Mouse (Mus musculus): ENCODE results near the gene Sp2. TPM values are rescaled to one million over a fixed set of nuclear protein-coding genes. Genes with fewer than 3 reads are reported as not detected.

The Sp2 gene
- total and polyA plus RNA-seq, 2 experiments from 2014 or later, result 6.8 to 8.9 TPM

DNA sequence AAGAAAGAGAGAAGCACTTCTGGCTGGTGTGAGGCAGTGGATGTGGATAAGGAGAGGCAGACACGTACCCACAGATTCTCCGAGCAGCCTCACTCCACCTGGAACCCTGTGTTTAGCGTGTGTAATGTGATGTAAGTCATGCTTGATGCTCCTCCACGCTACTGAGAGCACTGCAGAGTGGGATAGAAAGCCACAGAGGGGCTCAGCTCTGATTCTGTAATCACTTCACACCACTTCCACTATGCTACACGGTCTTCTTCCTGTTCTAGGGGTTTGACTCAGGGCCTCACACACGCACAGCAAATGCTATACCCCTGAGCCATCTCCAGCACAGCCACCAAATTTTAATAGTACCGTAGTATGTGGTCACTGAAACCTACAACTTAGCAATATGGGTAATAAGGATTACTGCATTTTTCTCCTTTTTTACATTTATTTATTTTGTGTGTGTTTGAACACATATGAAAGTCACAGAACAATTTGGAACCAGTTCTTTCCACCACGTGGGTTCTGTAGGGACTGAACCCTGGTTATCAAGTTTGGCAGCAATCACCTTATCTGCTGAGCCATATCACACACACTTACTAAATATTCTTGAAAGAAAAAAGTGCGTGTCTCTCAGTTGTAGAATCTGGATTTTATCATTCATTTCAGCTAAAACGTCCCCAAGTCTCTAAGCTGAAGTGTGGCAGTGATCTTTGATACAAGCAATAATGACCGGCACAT, 15.1 kb downstream of the Sp2 start:
- Histone ChIP-seq H3K27ac (ENCODE audit: low read depth) (peak overlapping the region; percentile 99), H3K4me3 (ENCODE audit: low read depth, low read length) (0 out of 2 replicates have a peak overlapping the region, but pooled peaks have one; percentile 17), H3K27me3 (ENCODE audit: control insufficient read depth, insufficient read depth, low read length) (no peaks in the 10 kb centered on the region), H3K4me1 (ENCODE audit: control insufficient read depth, insufficient read depth) (peaks cover 61% of the 10 kb centered on the region), H3K9ac (replicated peaks; ENCODE audit: low read depth, low read length) (peak overlapping the region; percentile 22; the same call in 1 of the 2 replicates), H3K9me3 (replicated peaks; ENCODE audit: control insufficient read depth, low read length) (no peaks in the 10 kb centered on the region), H3K36me3 (replicated peaks; ENCODE audit: control insufficient read depth, insufficient read depth, low read length) (peaks cover 5% of the 10 kb centered on the region), H3K4me2 (ENCODE audit: low read depth, low read length) (peak overlapping the region; percentile 46)
- DNase-seq (ENCODE audit: low spot score), result no peak
- ATAC-seq (ENCODE audit: insufficient read depth, low read depth), result no peak
- WGBS, result 39% methylated on average over 11 of the region's 11 CpGs
- TF ChIP-seq CTCF (IDR thresholded peaks at IDR 0.05; ENCODE audit: low read depth), result no peak

DNA sequence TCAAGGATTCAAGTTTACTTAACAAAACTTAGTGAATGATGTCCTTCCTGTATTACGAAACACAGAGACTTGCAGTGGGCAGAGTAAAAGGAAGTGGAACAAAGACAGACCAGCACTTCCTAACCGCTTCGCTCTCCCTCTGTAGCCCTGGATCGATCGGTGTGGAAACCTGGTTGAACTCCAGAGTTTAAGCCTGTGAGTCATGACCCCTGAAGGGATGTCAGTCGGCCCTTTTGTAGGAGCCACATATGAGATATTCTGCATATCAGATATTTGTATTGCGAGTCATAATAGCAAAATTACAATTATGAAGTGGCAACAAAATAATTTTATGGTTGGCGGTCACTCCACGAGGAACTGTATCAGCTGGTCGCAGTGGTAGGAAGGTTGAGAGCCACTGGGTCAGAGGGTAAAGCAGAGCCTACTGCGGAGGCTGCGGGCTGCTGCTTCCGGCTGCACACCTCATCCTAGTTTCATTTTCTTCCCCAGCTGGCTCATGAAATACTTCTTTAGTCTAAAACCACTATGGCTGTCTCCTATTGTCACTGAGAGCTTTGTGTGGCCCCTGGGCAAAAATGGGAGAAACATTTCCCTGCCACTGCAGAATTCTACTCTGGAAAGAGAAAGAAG, 15.7 kb downstream of the Sp2 start:
- DNase-seq (ENCODE audit: low spot score) (no peak), ATAC-seq (ENCODE audit: insufficient read depth, low read depth) (no peak)
- TF ChIP-seq EP300 (IDR thresholded peaks at IDR 0.05; ENCODE audit: low read depth) (no peak), CTCF (IDR thresholded peaks at IDR 0.05; ENCODE audit: low read depth) (no peak)
- H3K4me1 ChIP-seq (ENCODE audit: control insufficient read depth, insufficient read depth), result peaks cover 54% of the 10 kb centered on the region
- H3K9me3 ChIP-seq (replicated peaks; ENCODE audit: control insufficient read depth, low read length), result no peaks in the 10 kb centered on the region
- peak overlapping the region; percentile 17; the same call in 1 of the 2 replicates for H3K4me3 ChIP-seq (ENCODE audit: low read depth, low read length)
- 45% methylated on average over 13 of the region's 13 CpGs for WGBS
- H3K27me3 ChIP-seq (ENCODE audit: control insufficient read depth, insufficient read depth, low read length), result no peaks in the 10 kb centered on the region
- H3K4me2 ChIP-seq (ENCODE audit: low read depth, low read length), result peak overlapping the region; percentile 46
- peaks cover 12% of the 10 kb centered on the region for H3K36me3 ChIP-seq (replicated peaks; ENCODE audit: control insufficient read depth, insufficient read depth, low read length)
- H3K27ac ChIP-seq (ENCODE audit: low read depth), result peak overlapping the region; percentile 99
- no peak overlapping the region; the same call in 1 of the 2 replicates for H3K9ac ChIP-seq (replicated peaks; ENCODE audit: low read depth, low read length)

DNA sequence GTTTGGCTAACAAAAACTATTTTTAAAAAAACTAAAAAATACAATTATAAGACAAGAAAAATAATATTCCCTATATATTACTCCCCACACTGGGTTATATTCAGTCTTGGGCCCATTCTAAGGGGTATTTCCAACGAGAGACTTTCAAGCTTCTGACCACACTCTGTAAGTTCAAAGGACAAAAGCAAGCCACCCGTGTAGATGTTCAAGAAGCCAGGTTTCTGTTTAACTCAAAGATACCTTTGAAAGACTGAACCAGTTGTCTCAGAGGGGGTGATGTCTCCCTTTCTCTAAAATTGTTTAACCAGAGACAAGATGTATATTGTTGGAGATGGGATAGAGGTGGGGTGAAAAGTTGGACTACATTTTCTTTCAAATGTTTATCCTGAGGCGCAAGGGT, 16.6 kb downstream of the Sp2 start:
- no peak for DNase-seq (ENCODE audit: low spot score)
- 87% methylated on average over 3 of the region's 3 CpGs for WGBS
- no peak overlapping the region for H3K4me2 ChIP-seq (ENCODE audit: low read depth, low read length)
- H3K27ac ChIP-seq (ENCODE audit: low read depth), result peak overlapping the region; percentile 99
- H3K4me3 ChIP-seq (ENCODE audit: low read depth, low read length), result no peak overlapping the region
- peaks cover 45% of the 10 kb centered on the region for H3K4me1 ChIP-seq (ENCODE audit: control insufficient read depth, insufficient read depth)
- H3K27me3 ChIP-seq (ENCODE audit: control insufficient read depth, insufficient read depth, low read length), result no peaks in the 10 kb centered on the region
- no peaks in the 10 kb centered on the region for H3K9me3 ChIP-seq (replicated peaks; ENCODE audit: control insufficient read depth, low read length)
- H3K36me3 ChIP-seq (replicated peaks; ENCODE audit: control insufficient read depth, insufficient read depth, low read length), result peaks cover 20% of the 10 kb centered on the region
- ATAC-seq (ENCODE audit: insufficient read depth, low read depth), result no peak
- no peak for TF ChIP-seq EP300 (IDR thresholded peaks at IDR 0.05; ENCODE audit: low read depth)
- TF ChIP-seq CTCF (IDR thresholded peaks at IDR 0.05; ENCODE audit: low read depth), result no peak
- no peak overlapping the region for H3K9ac ChIP-seq (replicated peaks; ENCODE audit: low read depth, low read length)

DNA sequence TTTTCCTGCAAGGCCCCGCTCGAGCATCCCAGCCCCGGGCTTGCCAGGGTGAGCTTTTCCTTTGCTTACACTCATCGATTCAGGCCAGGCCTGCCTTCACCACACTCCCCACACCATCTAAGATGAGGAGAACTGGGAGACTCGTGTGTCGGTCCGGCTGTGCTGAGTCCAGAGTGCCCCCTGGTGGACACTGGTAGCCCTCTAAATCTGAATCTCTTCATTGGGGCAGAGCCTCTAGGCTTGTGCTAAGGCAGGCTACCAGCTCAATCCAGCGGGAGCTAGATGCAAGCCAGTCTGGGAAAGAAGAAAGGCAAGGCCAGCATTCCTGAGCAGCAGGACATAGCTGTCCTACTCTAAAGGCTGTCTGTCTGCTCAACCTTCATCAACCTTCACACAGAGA, 19.2 kb downstream of the Sp2 start:
- 15% methylated on average over 8 of the region's 8 CpGs for WGBS
- H3K27me3 ChIP-seq (ENCODE audit: control insufficient read depth, insufficient read depth, low read length), result no peaks in the 10 kb centered on the region
- H3K9me3 ChIP-seq (replicated peaks; ENCODE audit: control insufficient read depth, low read length), result no peaks in the 10 kb centered on the region
- TF ChIP-seq CTCF (IDR thresholded peaks at IDR 0.05; ENCODE audit: low read depth) (peak; percentile 93), EP300 (IDR thresholded peaks at IDR 0.05; ENCODE audit: low read depth) (no peak)
- no peak overlapping the region for H3K4me3 ChIP-seq (ENCODE audit: low read depth, low read length)
- no peak overlapping the region for H3K4me2 ChIP-seq (ENCODE audit: low read depth, low read length)
- peak; percentile 82 for ATAC-seq (ENCODE audit: insufficient read depth, low read depth)
- peaks cover 41% of the 10 kb centered on the region for H3K36me3 ChIP-seq (replicated peaks; ENCODE audit: control insufficient read depth, insufficient read depth, low read length)
- no peak overlapping the region for H3K9ac ChIP-seq (replicated peaks; ENCODE audit: low read depth, low read length)
- H3K4me1 ChIP-seq (ENCODE audit: control insufficient read depth, insufficient read depth), result peaks cover 19% of the 10 kb centered on the region
- H3K27ac ChIP-seq (ENCODE audit: low read depth), result no peak overlapping the region
- peak; percentile 88 for DNase-seq (ENCODE audit: low spot score)

DNA sequence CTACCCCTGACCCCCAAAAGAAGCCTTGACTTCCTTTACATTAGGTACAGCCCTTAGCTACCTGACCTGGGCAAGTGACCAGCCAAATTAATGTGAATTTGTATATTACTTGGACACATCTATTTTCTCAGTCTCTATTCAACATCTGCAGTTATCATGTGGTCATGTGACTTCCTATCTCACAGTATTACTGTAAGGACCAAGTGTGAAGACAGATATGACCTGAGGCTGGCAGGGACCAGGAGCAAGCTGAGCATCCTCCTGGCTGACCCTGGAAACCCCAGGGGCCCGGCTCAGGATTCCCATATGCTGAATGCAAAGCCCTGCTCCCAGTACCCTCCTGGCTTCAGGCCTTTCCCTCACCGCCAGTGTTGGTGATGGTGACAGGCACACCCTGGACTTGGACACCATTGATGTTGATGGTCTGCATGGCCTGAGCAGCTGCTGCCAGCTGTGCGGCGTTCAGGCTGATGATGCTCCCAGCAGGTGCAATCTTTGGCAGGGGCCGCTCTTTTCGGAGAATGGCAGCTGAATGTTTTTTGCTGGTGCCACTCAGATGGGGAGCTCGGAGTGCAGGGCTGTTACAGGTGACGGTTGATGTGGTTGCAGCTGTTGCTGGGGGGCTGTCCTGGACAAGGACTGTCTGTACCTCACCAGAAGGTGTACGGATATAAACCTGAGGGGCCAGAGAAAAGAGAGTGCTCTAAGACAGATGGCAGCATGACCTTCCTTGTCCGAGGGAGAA, 25.5 kb downstream of the Sp2 start:
- WGBS, result 85% methylated on average over 10 of the region's 10 CpGs
- no peaks in the 10 kb centered on the region for H3K27me3 ChIP-seq (ENCODE audit: control insufficient read depth, insufficient read depth, low read length)
- H3K27ac ChIP-seq (ENCODE audit: low read depth), result no peak overlapping the region; the same call in 1 of the 2 replicates
- TF ChIP-seq CTCF (IDR thresholded peaks at IDR 0.05; ENCODE audit: low read depth) (no peak), EP300 (IDR thresholded peaks at IDR 0.05; ENCODE audit: low read depth) (no peak)
- peaks cover 88% of the 10 kb centered on the region for H3K36me3 ChIP-seq (replicated peaks; ENCODE audit: control insufficient read depth, insufficient read depth, low read length)
- no peak overlapping the region for H3K4me3 ChIP-seq (ENCODE audit: low read depth, low read length)
- DNase-seq (ENCODE audit: low spot score) (no peak), ATAC-seq (ENCODE audit: insufficient read depth, low read depth) (no peak)
- no peaks in the 10 kb centered on the region for H3K9me3 ChIP-seq (replicated peaks; ENCODE audit: control insufficient read depth, low read length)
- no peak overlapping the region for H3K4me2 ChIP-seq (ENCODE audit: low read depth, low read length)
- no peaks in the 10 kb centered on the region for H3K4me1 ChIP-seq (ENCODE audit: control insufficient read depth, insufficient read depth)
- no peak overlapping the region for H3K9ac ChIP-seq (replicated peaks; ENCODE audit: low read depth, low read length)
